Mouse (Mus musculus): ENCODE data around the gene Agfg2. TPM values are rescaled to one million over a fixed set of nuclear protein-coding genes. Genes with fewer than 3 reads are reported as not detected.
A peak's percentile ranks its signal among the peaks of the same experiment; 100 is the strongest.
"Not testable (repeated sequence)": the region's sequence is repeated elsewhere in the genome, so short reads cannot be mapped to it uniquely, and the experiment has no call there.

Agfg2 gene
- polyA plus RNA-seq, 1 experiment from 2014 or later: 18.6 TPM

- H3K4me3 ChIP-seq (ENCODE audit: low read length): peak overlapping the region; percentile 67
- no peaks in the 10 kb centered on the region for H3K36me3 ChIP-seq (ENCODE audit: control insufficient read depth, insufficient read depth, low read length)
- H3K27ac ChIP-seq (ENCODE audit: low read length): peak overlapping the region; percentile 94
- no peaks in the 10 kb centered on the region for H3K27me3 ChIP-seq (replicated peaks; ENCODE audit: control insufficient read depth, insufficient read depth, low read length)
- peak overlapping the region; percentile 84 for H3K4me2 ChIP-seq (ENCODE audit: low read depth, low read length)
- no peak for ATAC-seq
- peaks cover 43% of the 10 kb centered on the region for H3K4me1 ChIP-seq (ENCODE audit: control insufficient read depth, insufficient read depth, low read length)
- H3K9me3 ChIP-seq (ENCODE audit: control insufficient read depth, low read length): no peaks in the 10 kb centered on the region
- peak overlapping the region; percentile 83 for H3K9ac ChIP-seq (ENCODE audit: low read depth, low read length)
- WGBS: 2% methylated on average over 9 of the region's 9 CpGs
These were observed 56.5 kb downstream of the Agfg2 start for GRCm38 (mm10) chr5:137627991-137628390.

GRCm38 (mm10) chr5:137623937-137624530, 60.5 kb downstream of the Agfg2 start:
- H3K4me2 ChIP-seq (ENCODE audit: low read depth, low read length): no peak overlapping the region
- H3K27me3 ChIP-seq (replicated peaks; ENCODE audit: control insufficient read depth, insufficient read depth, low read length): no peaks in the 10 kb centered on the region
- H3K27ac ChIP-seq (ENCODE audit: low read length): no peak overlapping the region
- H3K4me3 ChIP-seq (ENCODE audit: low read length): no peak overlapping the region
- H3K4me1 ChIP-seq (ENCODE audit: control insufficient read depth, insufficient read depth, low read length): peaks cover 14% of the 10 kb centered on the region
- H3K36me3 ChIP-seq (ENCODE audit: control insufficient read depth, insufficient read depth, low read length): no peaks in the 10 kb centered on the region
- H3K9me3 ChIP-seq (ENCODE audit: control insufficient read depth, low read length): no peaks in the 10 kb centered on the region
- no peak overlapping the region for H3K9ac ChIP-seq (ENCODE audit: low read depth, low read length)
- no peak for ATAC-seq
- WGBS: 80% methylated on average over 11 of the region's 11 CpGs

GRCm38 (mm10) chr5:137615347-137615746, 69.2 kb downstream of the Agfg2 start:
- WGBS: 80% methylated on average over 7 of the region's 7 CpGs
- no peaks in the 10 kb centered on the region for H3K36me3 ChIP-seq (ENCODE audit: control insufficient read depth, insufficient read depth, low read length)
- H3K9me3 ChIP-seq (ENCODE audit: control insufficient read depth, low read length): no peaks in the 10 kb centered on the region
- no peak overlapping the region for H3K27ac ChIP-seq (ENCODE audit: low read length)
- no peak overlapping the region for H3K4me3 ChIP-seq (ENCODE audit: low read length)
- H3K4me1 ChIP-seq (ENCODE audit: control insufficient read depth, insufficient read depth, low read length): peaks cover 24% of the 10 kb centered on the region
- H3K27me3 ChIP-seq (replicated peaks; ENCODE audit: control insufficient read depth, insufficient read depth, low read length): no peaks in the 10 kb centered on the region
- no peak for ATAC-seq
- H3K4me2 ChIP-seq (ENCODE audit: low read depth, low read length): no peak overlapping the region
- no peak overlapping the region for H3K9ac ChIP-seq (ENCODE audit: low read depth, low read length)

GRCm38 (mm10) chr5:137614921-137615320, 69.6 kb downstream of the Agfg2 start:
- WGBS: 85% methylated on average over 2 of the region's 2 CpGs
- not testable (repeated sequence) for H3K4me3 ChIP-seq (ENCODE audit: low read length); H3K36me3 ChIP-seq (ENCODE audit: control insufficient read depth, insufficient read depth, low read length); H3K4me2 ChIP-seq (ENCODE audit: low read depth, low read length); H3K27ac ChIP-seq (ENCODE audit: low read length); H3K9me3 ChIP-seq (ENCODE audit: control insufficient read depth, low read length); H3K27me3 ChIP-seq (replicated peaks; ENCODE audit: control insufficient read depth, insufficient read depth, low read length); ATAC-seq; H3K9ac ChIP-seq (ENCODE audit: low read depth, low read length)
- peaks cover 28% of the 10 kb centered on the region for H3K4me1 ChIP-seq (ENCODE audit: control insufficient read depth, insufficient read depth, low read length)

- H3K4me2 ChIP-seq (ENCODE audit: low read depth, low read length): peak within 1 kb of the TSS; percentile 11; the same call in 1 of the 2 replicates
- 35% methylated on average over 11 of the region's 11 CpGs for WGBS
- ATAC-seq: peak; percentile 83
These were observed 71.0 kb downstream of the Agfg2 start, which contains the start of gene Pcolce for GRCm38 (mm10) chr5:137613550-137613949. TSS of gene Pcolce (minus strand) at chr5:137613784.

GRCm38 (mm10) chr5:137613076-137613475, 71.5 kb downstream of the Agfg2 start:
- no peak overlapping the region for H3K4me3 ChIP-seq (ENCODE audit: low read length)
- peaks cover 43% of the 10 kb centered on the region for H3K4me1 ChIP-seq (ENCODE audit: control insufficient read depth, insufficient read depth, low read length)
- peak overlapping the region; percentile 82 for H3K27ac ChIP-seq (ENCODE audit: low read length)
- H3K4me2 ChIP-seq (ENCODE audit: low read depth, low read length): peak overlapping the region; percentile 11; the same call in 1 of the 2 replicates
- no peaks in the 10 kb centered on the region for H3K9me3 ChIP-seq (ENCODE audit: control insufficient read depth, low read length)
- H3K27me3 ChIP-seq (replicated peaks; ENCODE audit: control insufficient read depth, insufficient read depth, low read length): no peaks in the 10 kb centered on the region
- ATAC-seq: peak; percentile 5; the same call in 1 of the 2 replicates
- H3K9ac ChIP-seq (ENCODE audit: low read depth, low read length): peak overlapping the region; percentile 27
- no peaks in the 10 kb centered on the region for H3K36me3 ChIP-seq (ENCODE audit: control insufficient read depth, insufficient read depth, low read length)
- 75% methylated on average over 5 of the region's 5 CpGs for WGBS

More at GRCm38 (mm10) chr5:137613550-137613949, 71.0 kb downstream of the Agfg2 start, which contains the start of gene Pcolce:
- Histone ChIP-seq H3K4me1 (ENCODE audit: control insufficient read depth, insufficient read depth, low read length) (peaks cover 40% of the 10 kb centered on the region), H3K9ac (ENCODE audit: low read depth, low read length) (peak within 1 kb of the TSS; percentile 27), H3K27ac (ENCODE audit: low read length) (peak within 1 kb of the TSS; percentile 82), H3K27me3 (replicated peaks; ENCODE audit: control insufficient read depth, insufficient read depth, low read length) (no peaks in the 10 kb centered on the region), H3K4me3 (ENCODE audit: low read length) (no peak within 1 kb of the TSS), H3K36me3 (ENCODE audit: control insufficient read depth, insufficient read depth, low read length) (no peaks in the 10 kb centered on the region), H3K9me3 (ENCODE audit: control insufficient read depth, low read length) (no peaks in the 10 kb centered on the region)

GRCm38 (mm10) chr5:137611245-137611602, 73.3 kb downstream of the Agfg2 start:
- peak overlapping the region; percentile 91 for H3K27ac ChIP-seq (ENCODE audit: low read length)
- WGBS: 9% methylated on average over 6 of the region's 6 CpGs
- peak; percentile 43 for ATAC-seq

GRCm38 (mm10) chr5:137610548-137611244, 73.8 kb downstream of the Agfg2 start:
- H3K4me3 ChIP-seq (ENCODE audit: low read length): peak overlapping the region; percentile 32
- WGBS: 14% methylated on average over 12 of the region's 12 CpGs
- H3K27me3 ChIP-seq (replicated peaks; ENCODE audit: control insufficient read depth, insufficient read depth, low read length): no peaks in the 10 kb centered on the region
- ATAC-seq: peak; percentile 24
- H3K4me1 ChIP-seq (ENCODE audit: control insufficient read depth, insufficient read depth, low read length): peaks cover 43% of the 10 kb centered on the region
- no peaks in the 10 kb centered on the region for H3K9me3 ChIP-seq (ENCODE audit: control insufficient read depth, low read length)
- no peaks in the 10 kb centered on the region for H3K36me3 ChIP-seq (ENCODE audit: control insufficient read depth, insufficient read depth, low read length)
- peak overlapping the region; percentile 91 for H3K27ac ChIP-seq (ENCODE audit: low read length)
- peak overlapping the region; percentile 42 for H3K4me2 ChIP-seq (ENCODE audit: low read depth, low read length)
- peak overlapping the region; percentile 65 for H3K9ac ChIP-seq (ENCODE audit: low read depth, low read length)

More at GRCm38 (mm10) chr5:137611245-137611602, 73.3 kb downstream of the Agfg2 start:
- Histone ChIP-seq H3K4me2 (ENCODE audit: low read depth, low read length) (peak overlapping the region; percentile 42), H3K4me3 (ENCODE audit: low read length) (peak overlapping the region; percentile 32), H3K27me3 (replicated peaks; ENCODE audit: control insufficient read depth, insufficient read depth, low read length) (no peaks in the 10 kb centered on the region), H3K9me3 (ENCODE audit: control insufficient read depth, low read length) (no peaks in the 10 kb centered on the region), H3K9ac (ENCODE audit: low read depth, low read length) (peak overlapping the region; percentile 65), H3K36me3 (ENCODE audit: control insufficient read depth, insufficient read depth, low read length) (no peaks in the 10 kb centered on the region), H3K4me1 (ENCODE audit: control insufficient read depth, insufficient read depth, low read length) (peaks cover 43% of the 10 kb centered on the region)

GRCm38 (mm10) chr5:137610056-137610455, 74.5 kb downstream of the Agfg2 start:
- Histone ChIP-seq H3K9ac (ENCODE audit: low read depth, low read length) (peak overlapping the region; percentile 65), H3K4me1 (ENCODE audit: control insufficient read depth, insufficient read depth, low read length) (peaks cover 43% of the 10 kb centered on the region), H3K4me3 (ENCODE audit: low read length) (peak overlapping the region; percentile 32), H3K27ac (ENCODE audit: low read length) (peak overlapping the region; percentile 91), H3K9me3 (ENCODE audit: control insufficient read depth, low read length) (no peaks in the 10 kb centered on the region), H3K36me3 (ENCODE audit: control insufficient read depth, insufficient read depth, low read length) (no peaks in the 10 kb centered on the region), H3K4me2 (ENCODE audit: low read depth, low read length) (peak overlapping the region; percentile 42), H3K27me3 (replicated peaks; ENCODE audit: control insufficient read depth, insufficient read depth, low read length) (no peaks in the 10 kb centered on the region)
- no peak for ATAC-seq
- 70% methylated on average over 4 of the region's 4 CpGs for WGBS

All from intestine, embryonic 16.5 days (tissue).